Mouse (Mus musculus) thymus, postnatal 10 days (tissue): ENCODE results near the gene Btbd35f10.
"Not testable (repeated sequence)": the region's sequence is repeated elsewhere in the genome, so short reads cannot be mapped to it uniquely, and the experiment has no call there.

Source experiments
- DNase-seq, 2 experiments: peaks; one replicate each; pipeline ENCODE4 v3.0.0; 2021; ENCODE audit warnings: low spot score in 2 of 2

The Btbd35f10 gene

DNA sequence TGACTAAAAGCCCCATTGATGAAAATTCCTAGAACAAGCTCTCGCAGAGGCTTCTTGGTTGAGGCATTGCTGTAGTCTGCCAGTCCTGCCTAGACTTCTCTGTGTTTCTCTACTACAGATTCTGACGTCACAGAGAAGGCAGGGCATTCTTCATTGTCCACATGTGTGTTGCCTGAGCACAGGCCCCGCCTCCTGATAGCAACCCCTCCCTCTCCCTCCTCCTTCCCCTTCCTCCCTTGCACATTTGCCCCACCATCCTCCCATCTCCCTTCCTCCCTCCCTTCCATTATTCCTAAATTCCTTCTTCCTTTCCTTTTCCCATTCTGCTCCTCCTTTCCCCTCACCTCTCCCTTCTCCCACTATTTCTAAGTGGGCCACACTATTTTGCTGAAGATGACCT is at the start of gene Btbd35f10:
Btbd35f10 (minus strand) TSS at position 101 of the 400 bp plus-strand sequence.
- not testable (repeated sequence) for DNase-seq
